Mouse (Mus musculus) forebrain, embryonic 10.5 days (tissue): ENCODE data around the gene Adamts10. TPM values are rescaled to one million over a fixed set of nuclear protein-coding genes. Genes with fewer than 3 reads are reported as not detected.

Experiments
- DNase-seq: peaks from one replicate; pipeline ENCODE4 v3.0.0-alpha.2; 2017; ENCODE audit warnings: low spot score; ENCODE audit errors: extremely low spot score
- H3K27ac ChIP-seq: fragments of 300-500 bp; sonication (generic); 2 replicates; pipeline ENCODE4 v1.5.1; 2016; ENCODE audit warnings: mild to moderate bottlenecking
- H3K27me3 ChIP-seq: fragments of 300-500 bp; sonication (generic); 2 replicates; pipeline ENCODE4 v1.6.1; 2016; ENCODE audit warnings: mild to moderate bottlenecking; ENCODE audit not compliant: poor library complexity, severe bottlenecking
- H3K36me3 ChIP-seq: fragments of 300-500 bp; sonication (generic); replicated peaks from 2 replicates; pipeline ENCODE4 v1.6.1; 2016; ENCODE audit warnings: mild to moderate bottlenecking, moderate library complexity
- H3K4me1 ChIP-seq: fragments of 300-500 bp; sonication (generic); 2 replicates; pipeline ENCODE4 v1.6.1; 2016
- H3K4me3 ChIP-seq: fragments of 300-500 bp; sonication (generic); 2 replicates; pipeline ENCODE4 v1.5.1; 2016; ENCODE audit warnings: mild to moderate bottlenecking, moderate library complexity
- H3K9me3 ChIP-seq: fragments of 300-500 bp; sonication (generic); 2 replicates; pipeline ENCODE4 v1.6.1; 2016; ENCODE audit warnings: mild to moderate bottlenecking, moderate library complexity
- WGBS: fragments of 180-500 bp; shearing (Covaris S2); methylation state at CpG from one replicate; pipeline ENCODE4 v1.1.7; 2016; 5-methylcytosine and 5-hydroxymethylcytosine counted together
- polyA plus RNA-seq: library from polyadenylated mRNA; unstranded; fragments of >200 nt; fragmentation: Nextera tagmentation; extraction: Ambion mirVana; gene quantifications from 2 replicates; pipeline ENCODE4 v1.2.1, GENCODE M21; 2016

Gene Adamts10
- polyA plus RNA-seq, 1 experiment from 2014 or later, result 47.3 TPM

DNA sequence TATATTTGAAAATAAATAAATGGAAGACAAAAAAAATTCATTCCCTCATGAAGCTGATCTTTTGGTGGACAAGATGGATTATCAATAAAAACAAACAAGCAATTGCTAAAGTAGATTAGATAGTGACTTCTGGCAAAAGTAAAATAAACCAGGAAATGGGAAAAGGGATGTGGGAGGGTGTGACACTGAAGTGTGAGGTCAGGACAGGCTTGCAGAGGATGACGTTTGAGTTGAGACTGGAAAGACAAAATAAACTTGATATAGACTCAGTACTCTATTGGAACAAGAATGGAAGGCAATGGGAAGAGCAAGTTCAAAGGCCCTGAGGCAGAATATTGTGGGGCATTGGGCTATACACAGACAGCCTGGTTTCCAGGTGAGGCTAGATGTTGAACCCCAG is 3.6 kb upstream of the Adamts10 start:
- H3K9me3 ChIP-seq, result no peaks in the 10 kb centered on the region
- H3K27me3 ChIP-seq, result no peaks in the 10 kb centered on the region
- H3K27ac ChIP-seq, result no peak overlapping the region
- H3K4me3 ChIP-seq, result no peak overlapping the region
- DNase-seq, result no peak
- peaks cover 41% of the 10 kb centered on the region for H3K4me1 ChIP-seq
- 72% methylated on average over 1 of the region's 1 CpGs for WGBS
- H3K36me3 ChIP-seq, result no peaks in the 10 kb centered on the region

DNA sequence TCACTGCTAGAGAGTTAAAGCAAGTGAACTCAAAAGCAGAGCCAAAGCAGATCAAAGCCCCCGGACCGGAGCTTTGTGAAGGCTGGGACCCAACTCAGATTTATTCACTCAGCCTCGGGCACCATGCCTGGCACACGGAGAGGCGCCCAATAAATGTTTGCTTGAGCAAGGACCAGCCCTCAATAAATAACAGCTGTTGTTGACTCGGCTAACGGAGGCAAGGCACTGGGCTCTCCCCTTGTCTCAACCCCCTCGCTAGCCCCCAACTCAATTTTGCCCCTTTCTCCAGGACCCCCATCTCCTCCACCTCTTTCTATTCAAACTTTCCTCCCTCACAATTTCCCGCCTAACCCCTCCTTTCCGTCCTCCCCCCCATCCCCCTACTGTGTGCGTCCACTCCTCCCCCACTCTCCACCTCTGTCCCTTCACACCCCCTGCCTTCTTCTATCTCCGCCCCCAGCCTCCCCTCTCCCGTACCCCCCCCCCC is 530 bp upstream of the Adamts10 start:
- Histone ChIP-seq H3K4me1 (peaks cover 55% of the 10 kb centered on the region), H3K4me3 (peak overlapping the region; percentile 71), H3K36me3 (peaks cover 10% of the 10 kb centered on the region), H3K9me3 (no peaks in the 10 kb centered on the region), H3K27ac (peak overlapping the region; percentile 92), H3K27me3 (no peaks in the 10 kb centered on the region)
- WGBS, result 4% methylated on average over 12 of the region's 13 CpGs
- no peak for DNase-seq

- WGBS, result 7% methylated on average over 2 of the region's 2 CpGs
- DNase-seq, result peak; percentile 45
- H3K4me1 ChIP-seq, result peaks cover 55% of the 10 kb centered on the region
Observed at GRCm38 (mm10) chr17:33524806-33525373, 886 bp downstream of the Adamts10 start.

GRCm38 (mm10) chr17:33526506-33526905 is 2.5 kb downstream of the Adamts10 start:
- Histone ChIP-seq H3K27me3 (no peaks in the 10 kb centered on the region), H3K4me1 (peaks cover 48% of the 10 kb centered on the region), H3K4me3 (no peak overlapping the region), H3K36me3 (peaks cover 40% of the 10 kb centered on the region), H3K9me3 (no peaks in the 10 kb centered on the region), H3K27ac (0 out of 2 replicates have a peak overlapping the region, but pooled peaks have one; percentile 8)
- WGBS, result 70% methylated on average over 3 of the region's 3 CpGs
- DNase-seq, result no peak

More at GRCm38 (mm10) chr17:33524806-33525373, 886 bp downstream of the Adamts10 start:
- H3K27ac ChIP-seq, result peak overlapping the region; percentile 92
- H3K4me3 ChIP-seq, result peak overlapping the region; percentile 71
- no peaks in the 10 kb centered on the region for H3K27me3 ChIP-seq
- no peaks in the 10 kb centered on the region for H3K9me3 ChIP-seq
- H3K36me3 ChIP-seq, result peaks cover 24% of the 10 kb centered on the region

GRCm38 (mm10) chr17:33539106-33539675 is 15.2 kb downstream of the Adamts10 start:
- 93% methylated on average over 3 of the region's 3 CpGs for WGBS
- Histone ChIP-seq H3K4me1 (no peaks in the 10 kb centered on the region), H3K36me3 (peaks cover 58% of the 10 kb centered on the region), H3K4me3 (no peak overlapping the region), H3K9me3 (no peaks in the 10 kb centered on the region), H3K27ac (no peak overlapping the region), H3K27me3 (no peaks in the 10 kb centered on the region)
- DNase-seq, result no peak

DNA sequence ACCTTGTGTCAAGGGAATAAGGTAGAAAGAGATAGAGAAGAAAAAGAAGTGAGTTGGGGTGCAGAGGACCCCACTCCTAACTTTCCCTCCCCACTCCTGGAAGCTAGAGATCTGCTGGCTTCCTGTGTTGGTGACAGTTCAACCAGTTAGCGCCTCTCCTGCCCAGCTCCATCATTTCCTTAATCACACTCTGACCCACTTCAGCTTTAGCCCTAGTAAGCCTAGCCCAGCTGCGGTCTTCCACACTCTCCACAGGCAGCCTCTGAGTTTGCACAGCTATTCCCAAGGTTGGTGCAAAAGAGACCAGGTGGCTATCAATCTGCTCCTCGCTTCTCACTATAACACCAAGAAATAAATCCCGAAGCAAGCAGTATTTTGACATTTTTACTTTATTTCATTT is 15.9 kb downstream of the Adamts10 start:
- Histone ChIP-seq H3K27ac (no peak overlapping the region), H3K9me3 (no peaks in the 10 kb centered on the region), H3K27me3 (no peaks in the 10 kb centered on the region), H3K4me3 (no peak overlapping the region), H3K36me3 (peaks cover 56% of the 10 kb centered on the region), H3K4me1 (no peaks in the 10 kb centered on the region)
- WGBS, result 95% methylated on average over 4 of the region's 4 CpGs
- DNase-seq, result no peak

DNA sequence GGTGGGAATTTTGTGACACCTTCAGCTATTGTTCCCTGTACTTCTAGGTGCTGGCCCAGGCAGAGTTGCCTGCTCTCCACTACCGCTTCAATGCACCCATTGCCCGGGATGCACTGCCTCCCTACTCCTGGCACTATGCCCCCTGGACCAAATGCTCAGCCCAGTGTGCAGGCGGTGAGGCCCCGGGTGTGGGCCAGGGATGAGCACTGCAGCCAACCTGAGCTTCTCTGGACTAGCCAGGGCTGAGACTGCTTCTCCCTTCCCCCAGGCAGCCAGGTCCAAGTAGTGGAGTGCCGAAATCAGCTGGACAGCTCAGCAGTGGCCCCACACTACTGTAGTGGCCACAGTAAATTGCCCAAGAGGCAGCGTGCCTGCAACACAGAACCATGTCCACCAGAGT is 25.2 kb downstream of the Adamts10 start:
- no peak overlapping the region for H3K4me3 ChIP-seq
- H3K36me3 ChIP-seq, result peaks cover 83% of the 10 kb centered on the region
- WGBS, result 92% methylated on average over 6 of the region's 6 CpGs

DNA sequence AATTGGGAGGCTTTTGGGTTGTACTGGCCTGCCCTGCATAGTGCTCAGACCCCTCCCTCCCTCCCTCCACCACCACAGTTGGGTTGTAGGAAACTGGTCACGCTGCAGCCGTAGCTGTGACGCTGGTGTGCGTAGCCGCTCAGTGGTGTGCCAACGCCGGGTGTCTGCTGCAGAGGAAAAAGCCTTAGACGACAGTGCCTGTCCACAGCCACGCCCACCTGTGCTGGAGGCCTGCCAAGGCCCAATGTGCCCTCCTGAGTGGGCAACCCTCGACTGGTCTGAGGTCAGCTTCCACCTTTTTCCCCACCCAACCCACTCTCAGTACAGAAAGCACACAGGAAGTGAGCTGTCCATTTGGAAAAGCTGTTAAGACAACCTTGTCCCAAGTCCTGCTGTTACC is 26.4 kb downstream of the Adamts10 start:
- peaks cover 73% of the 10 kb centered on the region for H3K36me3 ChIP-seq
- 91% methylated on average over 10 of the region's 10 CpGs for WGBS
- H3K27me3 ChIP-seq, result no peaks in the 10 kb centered on the region

More for the DNA sequence above, 25.2 kb downstream of the Adamts10 start:
- Histone ChIP-seq H3K9me3 (no peaks in the 10 kb centered on the region), H3K27ac (no peak overlapping the region), H3K27me3 (no peaks in the 10 kb centered on the region), H3K4me1 (no peaks in the 10 kb centered on the region)
- no peak for DNase-seq

DNA sequence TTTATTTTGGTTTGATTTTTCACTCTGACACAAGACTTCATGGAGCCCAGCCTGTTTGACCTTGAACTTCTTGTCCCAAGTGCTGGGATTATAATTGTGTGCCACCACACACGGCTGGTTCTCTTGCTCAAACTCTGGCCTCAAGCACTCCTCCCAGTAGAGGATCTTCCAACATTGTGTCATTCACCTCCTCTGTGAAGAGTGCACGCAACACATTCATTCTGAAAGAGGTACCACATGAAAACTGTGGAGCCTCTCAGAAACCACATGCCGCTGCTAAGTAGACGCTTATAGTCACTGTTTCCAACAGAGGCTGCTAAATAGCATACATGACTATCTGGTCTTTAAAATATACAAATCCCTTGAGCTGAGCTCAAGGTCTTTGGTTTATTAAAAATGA is 28.1 kb downstream of the Adamts10 start:
- no peak overlapping the region for H3K27ac ChIP-seq
- no peaks in the 10 kb centered on the region for H3K9me3 ChIP-seq
- H3K4me3 ChIP-seq, result no peak overlapping the region
- H3K27me3 ChIP-seq, result no peaks in the 10 kb centered on the region
- DNase-seq, result no peak
- no peaks in the 10 kb centered on the region for H3K4me1 ChIP-seq
- H3K36me3 ChIP-seq, result peaks cover 60% of the 10 kb centered on the region
- 96% methylated on average over 4 of the region's 4 CpGs for WGBS

More for the DNA sequence above, 26.4 kb downstream of the Adamts10 start:
- H3K4me1 ChIP-seq, result no peaks in the 10 kb centered on the region
- no peaks in the 10 kb centered on the region for H3K9me3 ChIP-seq
- no peak overlapping the region for H3K27ac ChIP-seq
- no peak for DNase-seq
- H3K4me3 ChIP-seq, result no peak overlapping the region

GRCm38 (mm10) chr17:33552964-33553363 is 29.0 kb downstream of the Adamts10 start:
- H3K27ac ChIP-seq, result no peak overlapping the region
- no peak overlapping the region for H3K4me3 ChIP-seq
- 54% methylated on average over 4 of the region's 4 CpGs for WGBS
- DNase-seq, result peak; percentile 59
- no peaks in the 10 kb centered on the region for H3K9me3 ChIP-seq
- peaks cover 54% of the 10 kb centered on the region for H3K36me3 ChIP-seq
- H3K4me1 ChIP-seq, result no peaks in the 10 kb centered on the region
- H3K27me3 ChIP-seq, result no peaks in the 10 kb centered on the region

GRCm38 (mm10) chr17:33554536-33554935 is 30.5 kb downstream of the Adamts10 start:
- no peak for DNase-seq
- H3K27me3 ChIP-seq, result no peaks in the 10 kb centered on the region
- H3K4me1 ChIP-seq, result no peaks in the 10 kb centered on the region
- H3K9me3 ChIP-seq, result no peaks in the 10 kb centered on the region
- 68% methylated on average over 1 of the region's 1 CpGs for WGBS
- no peak overlapping the region for H3K27ac ChIP-seq
- no peak overlapping the region for H3K4me3 ChIP-seq
- peaks cover 38% of the 10 kb centered on the region for H3K36me3 ChIP-seq

DNA sequence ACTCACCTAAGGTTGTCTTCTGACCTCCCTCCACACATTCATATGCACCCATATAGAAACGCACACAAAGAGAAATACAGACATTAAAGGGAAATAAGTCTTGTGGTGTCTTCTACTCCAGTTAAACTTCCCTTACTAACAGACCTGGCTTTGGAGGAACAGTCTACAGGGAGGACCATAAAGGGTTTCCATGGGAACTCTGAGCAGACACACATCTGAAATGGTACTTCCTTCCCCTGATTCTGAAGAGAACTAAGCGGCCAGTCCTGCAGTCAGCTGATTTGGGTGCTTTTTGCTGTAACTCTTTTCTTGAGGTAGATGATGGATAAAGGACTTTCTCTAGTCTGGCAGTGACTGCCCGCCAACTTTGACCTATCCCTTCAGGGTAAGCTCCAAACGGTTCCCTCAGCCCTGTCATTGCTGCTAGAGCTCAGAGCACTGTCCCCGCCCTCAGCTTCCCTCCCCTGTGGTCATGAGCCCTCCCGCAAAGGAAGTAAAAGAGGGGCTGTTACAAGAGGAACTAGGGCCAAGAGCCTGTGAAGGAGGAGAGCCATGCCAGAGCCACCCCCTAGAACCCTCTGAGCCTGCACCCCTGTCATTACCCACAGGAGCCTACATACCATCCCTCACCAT is 31.3 kb downstream of the Adamts10 start, which contains the start of gene Myo1f:
Myo1f (plus strand) TSS at position 485 of the 633 bp plus-strand sequence.
- no peaks in the 10 kb centered on the region for H3K9me3 ChIP-seq
- no peaks in the 10 kb centered on the region for H3K27me3 ChIP-seq
- H3K27ac ChIP-seq, result no peak within 1 kb of the TSS
- H3K36me3 ChIP-seq, result peaks cover 30% of the 10 kb centered on the region
- 49% methylated on average over 6 of the region's 6 CpGs for WGBS
- no peaks in the 10 kb centered on the region for H3K4me1 ChIP-seq
- DNase-seq, result no peak
- H3K4me3 ChIP-seq, result no peak within 1 kb of the TSS

DNA sequence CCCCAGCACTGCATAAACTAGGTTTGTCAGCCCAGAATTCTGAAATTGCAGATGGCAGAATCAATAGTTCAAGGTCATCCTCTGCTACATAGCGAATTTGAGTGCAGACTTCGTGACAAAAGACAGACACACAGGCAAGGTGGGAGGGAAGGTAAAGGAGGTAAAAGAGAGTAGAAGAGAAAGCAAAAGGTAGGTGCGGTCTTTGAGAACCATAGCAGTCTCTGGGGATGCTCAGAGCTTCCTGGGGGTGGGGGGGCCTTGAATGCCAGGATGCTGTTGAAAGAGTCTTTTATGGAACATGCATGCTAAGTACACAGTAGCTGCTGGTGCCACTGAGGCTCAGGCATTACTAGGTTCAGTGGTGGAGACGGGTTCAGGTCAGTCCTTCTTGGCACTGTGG is 33.9 kb downstream of the Adamts10 start:
- H3K36me3 ChIP-seq, result peaks cover 12% of the 10 kb centered on the region
- H3K27me3 ChIP-seq, result no peaks in the 10 kb centered on the region
- no peak for DNase-seq
- H3K4me3 ChIP-seq, result no peak overlapping the region
- H3K27ac ChIP-seq, result no peak overlapping the region
- no peaks in the 10 kb centered on the region for H3K4me1 ChIP-seq
- WGBS, result 72% methylated on average over 4 of the region's 4 CpGs
- H3K9me3 ChIP-seq, result no peaks in the 10 kb centered on the region
